Mouse (Mus musculus) midbrain, postnatal 0 days (tissue): ENCODE measurements around the gene Asb4. TPM values are rescaled to one million over a fixed set of nuclear protein-coding genes. Genes with fewer than 3 reads are reported as not detected.
A peak's percentile ranks its signal among the peaks of the same experiment; 100 is the strongest.

Source experiments
- ATAC-seq: fragments of 200-750 bp; cut with Nextera tagmentation; 2 replicates; pipeline ENCODE4 v1.8.0; 2017; ENCODE audit warnings: moderate number of reproducible peaks, mild to moderate bottlenecking, moderate TSS enrichment, moderate library complexity; ENCODE audit not compliant: low FRiP score
- DNase-seq: peaks from one replicate; pipeline ENCODE4 v3.0.0-alpha.2; 2015; ENCODE audit warnings: low spot score
- H3K27ac ChIP-seq: fragments of 300-500 bp; sonication (generic); 2 replicates; pipeline ENCODE4 v1.5.1; 2014; ENCODE audit warnings: low read depth, mild to moderate bottlenecking, low read length, mixed read lengths
- H3K27me3 ChIP-seq: fragments of 300-500 bp; sonication (generic); 2 replicates; pipeline ENCODE4 v1.6.1; 2014; ENCODE audit warnings: low read length, control low read depth, mixed read lengths; ENCODE audit not compliant: insufficient read depth
- H3K36me3 ChIP-seq: fragments of 300-500 bp; sonication (generic); 2 replicates; pipeline ENCODE4 v1.6.1; 2014; ENCODE audit warnings: low read length, control low read depth, mixed read lengths; ENCODE audit not compliant: insufficient read depth
- H3K4me1 ChIP-seq: fragments of 300-500 bp; sonication (generic); 2 replicates; pipeline ENCODE4 v1.6.1; 2014; ENCODE audit warnings: mild to moderate bottlenecking, control low read depth, antibody characterized with exemption, low read length, mixed read lengths; ENCODE audit not compliant: insufficient read depth
- H3K4me2 ChIP-seq: fragments of 300-500 bp; sonication (generic); 2 replicates; pipeline ENCODE4 v1.6.1; 2014; ENCODE audit warnings: low read depth, mild to moderate bottlenecking, low read length, mixed read lengths; ENCODE audit not compliant: poor library complexity, severe bottlenecking
- H3K4me3 ChIP-seq: fragments of 300-500 bp; sonication (generic); 2 replicates; pipeline ENCODE4 v1.5.1; 2014; ENCODE audit warnings: low read depth, mild to moderate bottlenecking, low read length, moderate library complexity
- H3K9ac ChIP-seq: fragments of 300-500 bp; sonication (generic); replicated peaks from 2 replicates; pipeline ENCODE4 v1.6.1; 2014; ENCODE audit warnings: mild to moderate bottlenecking, low read length, moderate library complexity, mixed read lengths; ENCODE audit not compliant: poor library complexity, severe bottlenecking
- H3K9me3 ChIP-seq: fragments of 300-500 bp; sonication (generic); 2 replicates; pipeline ENCODE4 v1.6.1; 2016; ENCODE audit warnings: low read length, control low read depth
- CTCF ChIP-seq: IDR thresholded peaks from 2 replicates; pipeline ENCODE4 v1.5.1; 2016; ENCODE audit warnings: antibody characterized with exemption, mild to moderate bottlenecking
- WGBS: fragments of 180-500 bp; shearing (Covaris S2); extraction: QIAGEN DNeasy Blood & Tissue Kit; methylation state at CpG from one replicate; pipeline ENCODE4 v1.1.7; 2014; 5-methylcytosine and 5-hydroxymethylcytosine counted together
- polyA plus RNA-seq: library from polyadenylated mRNA; unstranded; fragments of >200 nt; fragmentation: Nextera tagmentation; extraction: Ambion mirVana; gene quantifications from 2 replicates; pipeline ENCODE4 v1.2.1, GENCODE M21; 2015
- total RNA-seq: library from RNA; depleted of rRNA; stranded (reverse); fragments of >200 nt; gene quantifications from 2 replicates; pipeline ENCODE4 v1.2.3, GENCODE M21; 2014

Asb4 gene
- total and polyA plus RNA-seq, 2 experiments from 2014 or later: 9.7 to 23.0 TPM

GRCm38 (mm10) chr6:5385161-5385640 is 2.0 kb downstream of the Asb4 start:
- no peak for DNase-seq
- H3K9me3 ChIP-seq: no peaks in the 10 kb centered on the region
- ATAC-seq: no peak
- H3K4me1 ChIP-seq: peaks cover 9% of the 10 kb centered on the region; the same call in 1 of the 2 replicates
- no peaks in the 10 kb centered on the region for H3K27me3 ChIP-seq
- H3K4me3 ChIP-seq: no peak overlapping the region
- no peak overlapping the region for H3K9ac ChIP-seq
- H3K27ac ChIP-seq: no peak overlapping the region
- no peak for TF ChIP-seq CTCF
- H3K36me3 ChIP-seq: no peaks in the 10 kb centered on the region
- 30% methylated on average over 7 of the region's 7 CpGs for WGBS
- no peak overlapping the region for H3K4me2 ChIP-seq

- WGBS: 91% methylated on average over 4 of the region's 4 CpGs
- Histone ChIP-seq H3K4me2 (no peak overlapping the region), H3K9ac (no peak overlapping the region), H3K36me3 (no peaks in the 10 kb centered on the region), H3K4me3 (no peak overlapping the region), H3K9me3 (no peaks in the 10 kb centered on the region), H3K4me1 (peaks cover 6% of the 10 kb centered on the region; the same call in 1 of the 2 replicates), H3K27me3 (no peaks in the 10 kb centered on the region), H3K27ac (no peak overlapping the region)
- TF ChIP-seq CTCF: no peak
- DNase-seq: no peak
- no peak for ATAC-seq
Measured at GRCm38 (mm10) chr6:5386486-5386885, 3.3 kb downstream of the Asb4 start.

DNA sequence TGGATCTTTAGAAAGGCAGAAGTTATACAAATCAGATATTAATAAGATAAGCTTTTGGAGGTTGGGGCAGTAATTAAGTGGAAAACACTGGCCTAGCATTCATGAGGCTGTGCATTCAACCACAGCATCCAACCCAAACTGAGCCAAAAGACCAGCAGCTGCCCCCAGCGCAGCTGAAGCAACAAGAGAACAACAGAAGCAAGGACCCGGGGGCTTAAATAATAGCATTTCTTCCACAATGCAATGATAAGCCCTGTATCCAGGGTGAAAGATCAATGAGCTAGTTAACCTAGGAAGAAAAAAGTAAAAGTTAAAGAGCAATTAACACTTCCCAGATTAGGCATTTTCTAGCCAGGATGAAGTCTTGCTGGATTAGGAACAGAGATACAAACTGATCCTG is 4.2 kb downstream of the Asb4 start:
- DNase-seq (no peak), ATAC-seq (no peak)
- no peaks in the 10 kb centered on the region for H3K27me3 ChIP-seq
- H3K4me1 ChIP-seq: peaks cover 6% of the 10 kb centered on the region; the same call in 1 of the 2 replicates
- no peaks in the 10 kb centered on the region for H3K9me3 ChIP-seq
- no peak overlapping the region for H3K27ac ChIP-seq
- no peak overlapping the region for H3K4me2 ChIP-seq
- H3K9ac ChIP-seq: no peak overlapping the region
- no peak overlapping the region for H3K4me3 ChIP-seq
- no peaks in the 10 kb centered on the region for H3K36me3 ChIP-seq
- WGBS: 38% methylated on average over 2 of the region's 2 CpGs
- no peak for TF ChIP-seq CTCF

DNA sequence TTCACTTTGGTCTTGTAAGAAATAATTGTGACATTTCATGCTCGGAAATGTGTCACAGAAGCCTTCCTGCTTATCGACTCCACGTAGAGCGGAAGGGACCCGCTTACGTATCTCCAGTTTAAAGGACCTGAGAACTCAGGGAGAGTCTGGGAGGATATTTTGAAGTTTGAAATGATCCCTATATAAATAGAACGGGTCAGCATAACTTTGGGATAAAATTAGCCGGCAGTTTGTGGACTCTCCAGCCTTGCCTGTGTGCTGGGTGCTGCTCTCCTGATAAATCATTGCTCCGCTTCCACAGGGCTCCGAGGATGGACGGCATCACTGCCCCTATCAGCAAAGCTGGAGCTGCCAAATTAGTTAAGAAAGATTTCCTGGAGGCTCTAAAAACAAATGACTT is 7.1 kb downstream of the Asb4 start:
- no peaks in the 10 kb centered on the region for H3K27me3 ChIP-seq
- H3K4me1 ChIP-seq: no peaks in the 10 kb centered on the region
- TF ChIP-seq CTCF: no peak
- H3K36me3 ChIP-seq: no peaks in the 10 kb centered on the region
- H3K9me3 ChIP-seq: no peaks in the 10 kb centered on the region
- ATAC-seq (no peak), DNase-seq (no peak)
- H3K4me2 ChIP-seq: peak overlapping the region; percentile 6
- H3K27ac ChIP-seq: no peak overlapping the region
- 8% methylated on average over 11 of the region's 11 CpGs for WGBS
- H3K4me3 ChIP-seq: peak overlapping the region; percentile 13; the same call in 1 of the 2 replicates
- H3K9ac ChIP-seq: no peak overlapping the region

- peaks cover 2% of the 10 kb centered on the region; the same call in 1 of the 2 replicates for H3K27me3 ChIP-seq
- H3K9ac ChIP-seq: 0 out of 2 replicates have a peak overlapping the region, but pooled peaks have one; percentile 13
- no peaks in the 10 kb centered on the region for H3K36me3 ChIP-seq
- no peak for TF ChIP-seq CTCF
- peak overlapping the region; percentile 6 for H3K4me2 ChIP-seq
- no peak overlapping the region; the same call in 1 of the 2 replicates for H3K4me3 ChIP-seq
- no peak for ATAC-seq
- 19% methylated on average over 10 of the region's 10 CpGs for WGBS
- DNase-seq: no peak
- H3K4me1 ChIP-seq: no peaks in the 10 kb centered on the region
- no peak overlapping the region for H3K27ac ChIP-seq
- H3K9me3 ChIP-seq: no peaks in the 10 kb centered on the region
Measured at GRCm38 (mm10) chr6:5390952-5391351, 7.8 kb downstream of the Asb4 start.

GRCm38 (mm10) chr6:5394971-5395370 is 11.8 kb downstream of the Asb4 start:
- no peak for ATAC-seq
- Histone ChIP-seq H3K4me1 (no peaks in the 10 kb centered on the region), H3K9me3 (no peaks in the 10 kb centered on the region), H3K36me3 (no peaks in the 10 kb centered on the region), H3K4me3 (no peak overlapping the region), H3K27me3 (peaks cover 4% of the 10 kb centered on the region; the same call in 1 of the 2 replicates), H3K27ac (no peak overlapping the region), H3K9ac (no peak overlapping the region), H3K4me2 (no peak overlapping the region)
- TF ChIP-seq CTCF: no peak
- 11% methylated on average over 4 of the region's 4 CpGs for WGBS
- no peak for DNase-seq
